Mouse (Mus musculus): ENCODE results near the gene Olfr130. TPM values are rescaled to one million over a fixed set of nuclear protein-coding genes. Genes with fewer than 3 reads are reported as not detected.

Gene Olfr130
- not detected in 2 replicates for polyA plus RNA-seq (2014; fragmentation: Nextera tagmentation; extraction: Ambion mirVana)

DNA sequence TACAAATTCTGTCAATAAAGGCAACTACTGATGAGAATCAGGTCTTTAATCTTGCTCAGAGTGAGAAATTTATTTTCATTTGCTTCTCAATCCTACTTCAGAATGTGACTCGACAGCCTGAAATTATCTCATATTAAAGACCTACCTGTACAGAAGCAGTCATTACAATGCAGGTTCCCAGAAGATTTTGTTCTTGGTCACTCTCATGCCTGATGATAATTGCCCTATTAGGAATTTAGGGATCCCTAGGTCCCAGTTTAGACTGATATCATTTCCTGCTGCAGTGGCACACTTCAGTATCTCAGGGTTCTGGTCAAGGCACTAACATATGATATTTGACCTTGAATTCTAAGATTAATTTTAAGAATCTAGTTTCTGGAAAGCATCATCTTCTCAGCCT is at the start of gene Olfr130:
TSS of gene Olfr130 (plus strand) at position 301 of the 400 bp plus-strand sequence.
- no peak within 1 kb of the TSS for H3K4me3 ChIP-seq (replicated peaks; ENCODE audit: low read depth, low read length)
- ATAC-seq (ENCODE audit: low FRiP score, low TSS enrichment) (no peak), DNase-seq (no peak)
- H3K4me2 ChIP-seq (ENCODE audit: low read length), result no peak within 1 kb of the TSS
- no peaks in the 10 kb centered on the region for H3K9me3 ChIP-seq (ENCODE audit: control insufficient read depth, low read length)
- H3K9ac ChIP-seq (replicated peaks; ENCODE audit: low read length), result no peak within 1 kb of the TSS
- 94% methylated on average over 1 of the region's 1 CpGs for WGBS
- no peaks in the 10 kb centered on the region for H3K36me3 ChIP-seq (ENCODE audit: control insufficient read depth, insufficient read depth, low read length)
- no peak within 1 kb of the TSS for H3K27ac ChIP-seq (replicated peaks; ENCODE audit: low read depth, low read length)
- no peaks in the 10 kb centered on the region for H3K4me1 ChIP-seq (ENCODE audit: control insufficient read depth, insufficient read depth, low read length)
- no peaks in the 10 kb centered on the region for H3K27me3 ChIP-seq (ENCODE audit: control insufficient read depth, insufficient read depth, low read length)

DNA sequence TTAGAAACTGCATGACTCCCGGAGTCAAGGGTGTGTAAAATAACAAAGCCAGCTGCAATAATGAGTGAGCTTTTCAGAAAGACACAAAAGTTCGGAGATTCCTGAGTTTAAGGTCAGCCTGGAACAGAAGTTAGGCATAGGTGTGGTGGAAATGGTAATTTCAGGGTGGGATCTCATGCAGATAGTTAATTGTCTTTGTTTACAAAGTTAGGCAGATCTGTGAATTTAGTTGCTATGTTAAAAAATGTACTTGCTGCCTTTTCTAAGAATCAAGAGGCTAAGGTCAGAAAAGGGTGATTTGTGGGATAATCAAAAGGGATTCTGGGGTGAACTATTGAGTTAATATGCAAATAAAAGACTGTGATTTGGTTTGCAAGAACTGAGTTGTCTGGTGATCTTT is 47.4 kb upstream of the Olfr130 start:
- no peak for DNase-seq
- 81% methylated on average over 2 of the region's 2 CpGs for WGBS
- Histone ChIP-seq H3K9ac (replicated peaks; ENCODE audit: low read length) (no peak overlapping the region), H3K4me2 (ENCODE audit: low read length) (no peak overlapping the region), H3K4me3 (replicated peaks; ENCODE audit: low read depth, low read length) (no peak overlapping the region), H3K27ac (replicated peaks; ENCODE audit: low read depth, low read length) (no peak overlapping the region), H3K27me3 (ENCODE audit: control insufficient read depth, insufficient read depth, low read length) (no peaks in the 10 kb centered on the region), H3K4me1 (ENCODE audit: control insufficient read depth, insufficient read depth, low read length) (no peaks in the 10 kb centered on the region), H3K9me3 (ENCODE audit: control insufficient read depth, low read length) (0 out of 2 replicates have a peak, but pooled peaks cover under 1% of the 10 kb centered on the region), H3K36me3 (ENCODE audit: control insufficient read depth, insufficient read depth, low read length) (no peaks in the 10 kb centered on the region)
- no peak for ATAC-seq (ENCODE audit: low FRiP score, low TSS enrichment)

DNA sequence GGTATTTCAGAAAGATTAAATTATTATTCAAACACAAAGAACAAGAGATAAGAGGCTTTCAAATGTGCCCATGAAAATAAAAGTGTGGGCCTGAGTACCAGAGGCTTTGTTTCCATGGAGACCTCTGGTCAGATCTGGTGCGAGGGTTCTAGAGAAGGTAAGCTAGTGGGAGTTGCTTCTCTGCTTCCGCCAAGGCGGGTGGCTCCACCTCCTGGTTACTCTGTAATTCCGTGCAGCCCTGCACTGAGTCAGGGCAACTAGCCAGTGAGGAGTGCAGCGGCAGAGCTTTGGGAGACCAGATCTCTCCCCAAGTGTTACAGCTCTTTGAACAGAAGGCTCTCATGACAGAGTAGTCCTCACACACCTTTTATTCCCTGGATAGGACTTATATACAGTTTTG is 37.4 kb upstream of the Olfr130 start:
- Histone ChIP-seq H3K9me3 (ENCODE audit: control insufficient read depth, low read length) (no peaks in the 10 kb centered on the region), H3K36me3 (ENCODE audit: control insufficient read depth, insufficient read depth, low read length) (no peaks in the 10 kb centered on the region), H3K27me3 (ENCODE audit: control insufficient read depth, insufficient read depth, low read length) (no peaks in the 10 kb centered on the region), H3K4me2 (ENCODE audit: low read length) (no peak overlapping the region), H3K9ac (replicated peaks; ENCODE audit: low read length) (no peak overlapping the region), H3K4me1 (ENCODE audit: control insufficient read depth, insufficient read depth, low read length) (no peaks in the 10 kb centered on the region), H3K4me3 (replicated peaks; ENCODE audit: low read depth, low read length) (no peak overlapping the region), H3K27ac (replicated peaks; ENCODE audit: low read depth, low read length) (no peak overlapping the region)
- DNase-seq, result no peak
- 19% methylated on average over 5 of the region's 5 CpGs for WGBS
- no peak for ATAC-seq (ENCODE audit: low FRiP score, low TSS enrichment)

DNA sequence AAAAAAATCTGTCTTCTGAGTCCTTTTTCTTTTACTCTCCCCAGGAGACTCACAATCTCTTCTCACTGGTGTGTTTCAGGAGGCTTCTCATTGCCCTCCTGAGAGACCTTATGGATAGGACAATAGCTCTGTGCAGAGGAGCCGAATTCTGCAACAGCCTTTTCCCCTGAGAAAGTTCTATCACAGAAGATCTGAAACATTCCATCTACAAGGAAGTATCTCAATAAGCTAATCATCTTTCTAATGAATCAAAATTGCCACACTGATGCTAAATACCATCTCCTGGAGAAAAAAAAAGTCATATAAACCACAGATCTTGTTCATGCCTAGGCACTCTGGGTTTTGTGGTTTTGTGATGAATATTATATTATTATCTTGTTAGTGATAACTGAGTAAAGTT is 3.7 kb upstream of the Olfr130 start, which contains the start of gene Olfr129:
TSS of gene Olfr129 (minus strand) at position 101 of the 400 bp plus-strand sequence.
- Histone ChIP-seq H3K27me3 (ENCODE audit: control insufficient read depth, insufficient read depth, low read length) (no peaks in the 10 kb centered on the region), H3K4me3 (replicated peaks; ENCODE audit: low read depth, low read length) (no peak within 1 kb of the TSS), H3K9ac (replicated peaks; ENCODE audit: low read length) (no peak within 1 kb of the TSS), H3K9me3 (ENCODE audit: control insufficient read depth, low read length) (no peaks in the 10 kb centered on the region), H3K36me3 (ENCODE audit: control insufficient read depth, insufficient read depth, low read length) (no peaks in the 10 kb centered on the region), H3K4me1 (ENCODE audit: control insufficient read depth, insufficient read depth, low read length) (no peaks in the 10 kb centered on the region), H3K27ac (replicated peaks; ENCODE audit: low read depth, low read length) (no peak within 1 kb of the TSS), H3K4me2 (ENCODE audit: low read length) (no peak within 1 kb of the TSS)
- 63% methylated on average over 1 of the region's 1 CpGs for WGBS
- ATAC-seq (ENCODE audit: low FRiP score, low TSS enrichment) (no peak), DNase-seq (no peak)

DNA sequence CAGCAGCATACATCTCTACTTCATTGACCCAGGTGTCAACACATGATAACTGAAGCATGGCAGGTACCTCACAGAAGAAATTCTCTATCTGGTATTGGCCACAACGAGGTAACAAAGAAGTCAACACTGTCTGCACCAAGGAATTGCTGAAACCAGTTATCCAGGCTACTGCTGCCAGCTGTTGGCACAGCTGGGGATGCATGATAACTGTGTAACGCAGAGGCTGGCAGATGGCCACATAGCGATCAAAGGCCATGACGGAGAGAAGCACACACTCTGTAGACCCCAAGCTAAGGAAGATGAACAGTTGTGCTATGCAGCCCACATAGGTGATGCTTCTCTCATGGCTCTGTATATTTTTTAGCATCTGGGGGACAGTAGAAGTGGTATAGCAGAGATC is 18.6 kb downstream of the Olfr130 start:
- Histone ChIP-seq H3K4me2 (ENCODE audit: low read length) (no peak overlapping the region), H3K9me3 (ENCODE audit: control insufficient read depth, low read length) (no peaks in the 10 kb centered on the region), H3K27ac (replicated peaks; ENCODE audit: low read depth, low read length) (no peak overlapping the region), H3K36me3 (ENCODE audit: control insufficient read depth, insufficient read depth, low read length) (no peaks in the 10 kb centered on the region), H3K4me3 (replicated peaks; ENCODE audit: low read depth, low read length) (no peak overlapping the region), H3K4me1 (ENCODE audit: control insufficient read depth, insufficient read depth, low read length) (no peaks in the 10 kb centered on the region), H3K9ac (replicated peaks; ENCODE audit: low read length) (no peak overlapping the region), H3K27me3 (ENCODE audit: control insufficient read depth, insufficient read depth, low read length) (no peaks in the 10 kb centered on the region)
- 90% methylated on average over 4 of the region's 4 CpGs for WGBS
- ATAC-seq (ENCODE audit: low FRiP score, low TSS enrichment), result no peak
- no peak for DNase-seq

DNA sequence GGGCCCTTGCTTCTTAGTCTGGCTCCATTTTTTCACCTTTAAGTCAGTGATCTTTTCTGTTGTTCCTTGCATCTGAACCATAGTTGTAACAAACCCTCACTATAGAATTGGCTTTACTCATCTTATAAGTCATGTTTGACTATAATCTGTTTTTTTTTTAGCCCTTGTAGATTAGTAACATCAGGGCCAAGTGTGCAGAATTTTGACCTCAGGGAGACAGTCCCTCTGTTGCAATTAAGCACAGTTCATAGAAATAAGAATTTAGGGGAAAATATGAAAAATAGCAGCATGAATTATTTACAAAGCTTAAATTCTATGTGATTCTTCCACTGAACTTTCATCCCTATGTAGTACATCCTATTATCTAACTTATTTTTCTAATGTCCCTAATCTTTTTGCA is 24.9 kb downstream of the Olfr130 start, which contains the start of gene Olfr131:
TSS of gene Olfr131 (minus strand) at position 101 of the 400 bp plus-strand sequence.
- no peaks in the 10 kb centered on the region for H3K36me3 ChIP-seq (ENCODE audit: control insufficient read depth, insufficient read depth, low read length)
- ATAC-seq (ENCODE audit: low FRiP score, low TSS enrichment) (no peak), DNase-seq (no peak)
- H3K9ac ChIP-seq (replicated peaks; ENCODE audit: low read length), result no peak within 1 kb of the TSS
- no peak within 1 kb of the TSS for H3K27ac ChIP-seq (replicated peaks; ENCODE audit: low read depth, low read length)
- no peak within 1 kb of the TSS for H3K4me3 ChIP-seq (replicated peaks; ENCODE audit: low read depth, low read length)
- no peaks in the 10 kb centered on the region for H3K9me3 ChIP-seq (ENCODE audit: control insufficient read depth, low read length)
- H3K4me1 ChIP-seq (ENCODE audit: control insufficient read depth, insufficient read depth, low read length), result no peaks in the 10 kb centered on the region
- no peak within 1 kb of the TSS for H3K4me2 ChIP-seq (ENCODE audit: low read length)
- no peaks in the 10 kb centered on the region for H3K27me3 ChIP-seq (ENCODE audit: control insufficient read depth, insufficient read depth, low read length)

Other genes with a start within 250 kb of the Olfr130 start
- gene Olfr125, start 231.0 kb upstream of the Olfr130 start, polyA plus RNA-seq (2014; fragmentation: Nextera tagmentation; extraction: Ambion mirVana), result not detected in 2 replicates
- not detected in 2 replicates for gene Olfr126, start 216.4 kb upstream of the Olfr130 start, polyA plus RNA-seq (2014; fragmentation: Nextera tagmentation; extraction: Ambion mirVana)
- not detected in 2 replicates for gene Olfr127, start 163.5 kb upstream of the Olfr130 start, polyA plus RNA-seq (2014; fragmentation: Nextera tagmentation; extraction: Ambion mirVana)
- not detected in 2 replicates for gene Olfr128, start 143.4 kb upstream of the Olfr130 start, polyA plus RNA-seq (2014; fragmentation: Nextera tagmentation; extraction: Ambion mirVana)
- not detected in 2 replicates for gene Olfr761, start 110.8 kb upstream of the Olfr130 start, polyA plus RNA-seq (2014; fragmentation: Nextera tagmentation; extraction: Ambion mirVana)
- gene Olfr129, start 3.8 kb upstream of the Olfr130 start, polyA plus RNA-seq (2014; fragmentation: Nextera tagmentation; extraction: Ambion mirVana), result not detected in 2 replicates
- not detected in 2 replicates for gene Olfr131, start 24.8 kb downstream of the Olfr130 start, polyA plus RNA-seq (2014; fragmentation: Nextera tagmentation; extraction: Ambion mirVana)
- gene Olfr132, start 70.6 kb downstream of the Olfr130 start, polyA plus RNA-seq (2014; fragmentation: Nextera tagmentation; extraction: Ambion mirVana), result not detected in 2 replicates
- not detected in 2 replicates for gene Olfr133, start 81.4 kb downstream of the Olfr130 start, polyA plus RNA-seq (2014; fragmentation: Nextera tagmentation; extraction: Ambion mirVana)
- gene Olfr134, start 107.5 kb downstream of the Olfr130 start, polyA plus RNA-seq (2014; fragmentation: Nextera tagmentation; extraction: Ambion mirVana), result not detected in 2 replicates
- not detected in 2 replicates for gene Olfr135, start 140.4 kb downstream of the Olfr130 start, polyA plus RNA-seq (2014; fragmentation: Nextera tagmentation; extraction: Ambion mirVana)
- gene Olfr138, start 197.1 kb downstream of the Olfr130 start, polyA plus RNA-seq (2014; fragmentation: Nextera tagmentation; extraction: Ambion mirVana), result not detected in 2 replicates
- not detected in 2 replicates for gene Olfr137, start 243.6 kb downstream of the Olfr130 start, polyA plus RNA-seq (2014; fragmentation: Nextera tagmentation; extraction: Ambion mirVana)